Mouse (Mus musculus): ENCODE results near the gene 1700012P22Rik.

GRCm38 (mm10) chr4:144441582-144441981, 3.0 kb upstream of the 1700012P22Rik start:
- TF ChIP-seq CTCF (IDR thresholded peaks at IDR 0.05; ENCODE audit: control insufficient read depth, insufficient read depth, insufficient replicate concordance, low read depth, low read length) (no peak), POLR2A (IDR thresholded peaks at IDR 0.05; ENCODE audit: control insufficient read depth, low read depth, low read length) (no peak)
